Mouse (Mus musculus): Measurements from ENCODE around the gene S100a7a. TPM values are rescaled to one million over a fixed set of nuclear protein-coding genes. Genes with fewer than 3 reads are reported as not detected.

Gene S100a7a
- total RNA-seq, 2 experiments from 2014 or later = 0.37 to 0.67 TPM

DNA sequence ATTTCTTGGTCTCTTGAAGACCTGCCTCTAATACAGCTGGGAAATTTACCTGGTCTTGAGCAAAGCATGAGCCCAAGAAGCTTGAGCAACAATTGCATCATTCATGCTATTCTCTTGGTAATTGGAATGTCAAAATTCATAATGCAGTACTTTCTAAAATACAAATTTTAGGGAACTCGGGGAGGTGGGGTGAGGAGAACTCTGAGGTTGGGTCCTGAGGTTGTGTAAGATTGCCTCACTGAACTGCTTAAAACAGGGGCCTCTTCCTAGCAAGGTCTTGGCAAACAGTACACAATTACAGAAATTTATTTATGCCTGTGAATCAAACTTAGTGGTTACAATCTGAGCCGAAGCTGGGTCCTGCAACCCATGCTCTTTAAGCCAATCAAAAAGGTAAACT, 33.0 kb downstream of the S100a7a start:
- H3K27ac ChIP-seq = no peak overlapping the region
- DNase-seq (ENCODE audit: low spot score in 2 of 2) = no peak
- H3K4me3 ChIP-seq = no peak overlapping the region
- no peak for TF ChIP-seq CTCF (conservative IDR thresholded peaks at IDR 0.05)

DNA sequence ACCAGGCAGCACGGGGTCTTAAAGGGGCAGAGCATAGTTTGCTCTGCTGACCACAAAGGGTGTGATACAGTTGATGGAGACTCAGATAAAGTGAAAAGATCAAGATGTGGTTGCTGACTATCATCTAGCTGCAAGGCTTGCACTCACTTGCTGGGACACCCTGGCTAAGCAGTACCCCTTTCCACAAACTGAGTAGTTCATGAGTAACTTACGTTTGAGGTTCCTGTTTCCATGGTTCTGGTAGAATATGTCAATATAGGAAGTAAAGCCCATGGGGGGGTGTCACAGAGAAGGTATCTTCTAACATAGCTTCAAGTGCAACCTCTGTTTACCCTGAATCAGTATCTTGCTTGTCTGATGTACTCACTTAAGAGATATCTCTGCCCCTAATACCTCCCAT, 39.7 kb downstream of the S100a7a start:
- no peak overlapping the region for H3K27ac ChIP-seq
- DNase-seq (ENCODE audit: low spot score in 2 of 2) = no peak
- no peak for TF ChIP-seq CTCF (conservative IDR thresholded peaks at IDR 0.05)
- H3K4me3 ChIP-seq = no peak overlapping the region

DNA sequence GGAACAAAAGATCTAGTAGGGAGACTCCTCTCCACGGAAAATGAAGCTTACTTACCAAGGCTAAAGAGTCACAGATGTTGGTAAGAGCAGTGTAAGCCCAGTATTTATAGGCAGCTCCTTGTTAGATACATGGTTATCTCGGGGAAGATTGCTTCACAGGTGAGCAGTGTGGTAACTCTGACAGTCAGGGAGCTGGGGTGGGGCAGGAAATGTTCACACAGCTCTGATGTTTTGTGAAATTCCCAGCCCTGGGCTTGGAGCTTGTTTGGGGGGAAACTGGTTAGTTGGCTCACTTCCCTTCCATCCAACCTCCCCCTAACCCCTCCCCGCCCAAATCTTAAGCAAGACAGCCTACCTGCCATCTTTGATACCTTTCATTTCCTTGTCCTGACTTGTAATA, 41.8 kb downstream of the S100a7a start, which contains the start of gene S100a9:
Gene S100a9, minus strand, starts transcription at position 109 of the 400 bp plus-strand sequence.
- no peak within 1 kb of the TSS for H3K4me3 ChIP-seq
- no peak for TF ChIP-seq CTCF (conservative IDR thresholded peaks at IDR 0.05)
- no peak within 1 kb of the TSS for H3K27ac ChIP-seq
- no peak for DNase-seq (ENCODE audit: low spot score in 2 of 2)

GRCm38 (mm10) chr3:90702244-90702643, 48.4 kb downstream of the S100a7a start:
- DNase-seq (ENCODE audit: low spot score in 2 of 2) = no peak
- H3K27ac ChIP-seq = no peak overlapping the region
- no peak overlapping the region for H3K4me3 ChIP-seq
- TF ChIP-seq CTCF (conservative IDR thresholded peaks at IDR 0.05) = no peak

Other genes with a start within 250 kb of the S100a7a start
- gene Ints3, start 220.4 kb upstream of the S100a7a start, total RNA-seq (2021) = 10 to 100 TPM; 74.1 to 75.4 TPM
- 1 to 10 TPM; 6.5 to 7.4 TPM for gene Npr1, start 188.2 kb upstream of the S100a7a start, total RNA-seq (2021)
- 10 to 100 TPM; 85.4 to 88.0 TPM for gene Ilf2, start 177.9 kb upstream of the S100a7a start, total RNA-seq (2021)
- gene Snapin, start 163.0 kb upstream of the S100a7a start, total RNA-seq (2021) = 10 to 100 TPM; 53.4 to 54.5 TPM
- gene Chtop, start 144.5 kb upstream of the S100a7a start, total RNA-seq (2021) = 100 to 1,000 TPM; 152 to 153 TPM
- 10 to 100 TPM; 89.9 to 92.1 TPM for gene S100a1, start 139.6 kb upstream of the S100a7a start, total RNA-seq (2021)
- gene S100a13, start 139.6 kb upstream of the S100a7a start, total RNA-seq (2021) = 10 to 100 TPM; 20.2 to 20.6 TPM
- gene S100a14, start 127.2 kb upstream of the S100a7a start, total RNA-seq (2021) = under 1 TPM; 0.49 to 0.95 TPM
- gene S100a16, start 116.8 kb upstream of the S100a7a start, total RNA-seq (2021) = 10 to 100 TPM; 79.0 to 82.8 TPM
- gene S100a3, start 93.4 kb upstream of the S100a7a start, total RNA-seq (2021) = under 1 TPM; 0.64 to 0.79 TPM
- not detected for gene S100a2, start 63.8 kb upstream of the S100a7a start, total RNA-seq (2021)
- not detected for gene Gm42674, start 52.1 kb upstream of the S100a7a start, total RNA-seq (2021)
- 1 to 10 TPM; 3.4 to 5.7 TPM for gene S100a4, start 50.2 kb upstream of the S100a7a start, total RNA-seq (2021)
- not detected for gene S100a5, start 45.5 kb upstream of the S100a7a start, total RNA-seq (2021)
- 10 to 100 TPM; 18.4 to 21.8 TPM for gene S100a6, start 41.1 kb upstream of the S100a7a start, total RNA-seq (2021)
- gene S100a8, start 15.0 kb downstream of the S100a7a start, total RNA-seq (2021) = not detected
- not detected for gene S100a9, start 41.7 kb downstream of the S100a7a start, total RNA-seq (2021)
- gene Pglyrp4, start 72.9 kb downstream of the S100a7a start, total RNA-seq (2021) = not detected
- gene Gm5849, start 123.9 kb downstream of the S100a7a start, total RNA-seq (2021) = not detected